Mouse (Mus musculus): ENCODE measurements around the gene Cbx6. TPM values are rescaled to one million over a fixed set of nuclear protein-coding genes. Genes with fewer than 3 reads are reported as not detected.

The Cbx6 gene
- polyA plus RNA-seq, 1 experiment, result 295 TPM

DNA sequence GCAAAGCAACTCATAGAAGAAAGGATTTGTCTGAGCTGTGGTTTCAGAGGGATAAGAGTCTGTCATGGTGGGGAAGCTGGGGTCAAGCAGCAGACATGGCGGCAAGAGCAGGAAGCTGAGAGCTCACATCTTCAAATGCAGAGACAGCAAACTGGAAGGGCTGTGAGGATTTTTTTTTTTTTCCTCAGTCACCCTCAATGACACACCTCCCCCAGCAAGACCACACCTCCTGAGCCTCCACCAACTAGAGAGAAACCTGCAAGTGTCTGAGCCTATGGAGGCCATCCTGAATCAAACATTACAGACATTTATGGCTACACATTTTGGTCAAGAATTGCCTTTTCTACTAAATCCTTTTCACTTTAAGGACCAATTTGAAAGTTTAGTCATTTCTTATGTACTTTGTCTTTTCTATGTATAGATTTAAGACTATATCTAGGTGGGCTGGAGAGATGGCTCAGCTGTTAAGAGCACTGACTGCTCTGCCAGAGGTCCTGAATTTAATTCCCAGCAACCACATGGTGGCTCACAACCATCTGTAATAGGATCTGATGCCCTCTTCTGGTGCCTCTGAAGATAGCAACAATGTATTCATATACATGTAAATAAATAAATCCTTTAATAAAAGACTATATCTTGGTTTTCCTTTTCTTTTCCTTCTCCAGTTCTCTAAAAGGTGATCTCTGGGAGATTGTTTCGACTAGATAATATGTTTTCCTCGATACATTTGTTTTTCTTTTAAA is 32.9 kb upstream of the Cbx6 start:
- TF ChIP-seq CTCF (IDR thresholded peaks at IDR 0.05; ENCODE audit: extremely low read depth, insufficient read depth, low read length) (no peak), POLR2A (IDR thresholded peaks at IDR 0.05; ENCODE audit: extremely low read depth, insufficient read depth, low read length) (no peak)
- H3K27ac ChIP-seq (ENCODE audit: insufficient read depth, low read length), result no peak overlapping the region

DNA sequence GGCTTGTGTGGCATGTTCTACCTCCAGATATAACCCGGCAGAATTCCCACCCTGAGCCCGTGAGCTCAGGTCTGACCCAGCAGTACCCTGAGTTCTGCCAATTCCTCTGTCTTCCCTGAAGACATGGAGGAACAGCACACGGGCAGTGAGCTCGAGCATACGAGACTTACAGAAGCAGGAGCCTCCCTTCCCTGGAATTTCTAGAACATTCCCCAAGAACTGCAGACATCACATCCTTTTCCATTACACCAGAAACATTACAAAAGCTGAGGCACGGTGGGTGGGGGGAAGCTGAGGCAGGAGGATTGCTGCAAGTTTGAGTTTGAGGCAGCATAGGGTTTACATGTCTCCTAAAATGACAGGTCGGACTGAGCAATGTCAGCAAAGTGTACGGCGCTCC is 25.3 kb upstream of the Cbx6 start:
- Histone ChIP-seq H3K4me3 (ENCODE audit: insufficient read depth, low read length) (no peak overlapping the region), H3K4me1 (ENCODE audit: control insufficient read depth, insufficient read depth, low read length) (no peaks in the 10 kb centered on the region), H3K27ac (ENCODE audit: insufficient read depth, low read length) (no peak overlapping the region)
- TF ChIP-seq POLR2A (IDR thresholded peaks at IDR 0.05; ENCODE audit: extremely low read depth, insufficient read depth, low read length) (no peak), CTCF (IDR thresholded peaks at IDR 0.05; ENCODE audit: extremely low read depth, insufficient read depth, low read length) (no peak)

More for the DNA sequence above, 32.9 kb upstream of the Cbx6 start:
- no peaks in the 10 kb centered on the region for H3K4me1 ChIP-seq (ENCODE audit: control insufficient read depth, insufficient read depth, low read length)
- H3K4me3 ChIP-seq (ENCODE audit: insufficient read depth, low read length), result no peak overlapping the region

DNA sequence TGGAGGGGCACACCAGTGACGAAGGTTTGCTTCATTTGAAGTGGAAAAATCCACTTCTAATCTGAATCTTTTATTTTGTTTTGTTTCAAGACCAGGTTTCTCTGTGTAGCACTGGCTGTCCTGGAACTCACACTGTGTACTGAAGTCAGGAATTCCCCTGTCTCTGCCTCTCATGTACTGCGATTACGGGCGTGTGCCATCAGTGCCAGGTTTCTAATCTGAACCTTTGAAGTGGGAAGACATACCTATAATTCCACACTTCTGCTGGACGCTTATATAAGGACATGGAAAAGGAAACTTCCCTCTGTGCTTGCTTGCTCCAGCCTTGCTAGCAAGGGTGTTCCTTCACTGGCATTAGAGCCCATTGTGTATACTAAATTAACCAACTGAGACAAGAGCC is 24.5 kb upstream of the Cbx6 start:
- no peak for TF ChIP-seq POLR2A (IDR thresholded peaks at IDR 0.05; ENCODE audit: extremely low read depth, insufficient read depth, low read length)
- TF ChIP-seq CTCF (IDR thresholded peaks at IDR 0.05; ENCODE audit: extremely low read depth, insufficient read depth, low read length), result no peak
- H3K27ac ChIP-seq (ENCODE audit: insufficient read depth, low read length), result no peak overlapping the region
- no peaks in the 10 kb centered on the region for H3K4me1 ChIP-seq (ENCODE audit: control insufficient read depth, insufficient read depth, low read length)

DNA sequence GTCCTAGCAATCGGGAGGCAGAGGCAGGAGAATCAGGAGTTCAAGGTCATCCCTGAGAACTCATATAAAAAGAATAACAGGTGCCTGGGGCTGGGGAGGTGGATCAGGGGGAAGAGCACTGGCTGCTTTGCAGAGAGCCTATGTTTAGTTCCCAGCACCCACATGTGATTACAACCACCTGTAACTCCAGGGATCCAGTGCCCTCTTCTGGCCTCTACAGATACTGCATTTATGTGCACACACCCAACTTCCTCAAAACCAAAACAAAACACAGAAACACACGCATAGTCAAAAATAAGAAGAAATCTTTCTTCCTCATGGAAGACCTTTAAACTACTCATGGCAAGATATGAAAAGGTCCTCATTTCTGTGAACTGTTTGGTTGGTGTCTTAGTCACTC is 15.7 kb upstream of the Cbx6 start:
- TF ChIP-seq CTCF (IDR thresholded peaks at IDR 0.05; ENCODE audit: extremely low read depth, insufficient read depth, low read length) (no peak), POLR2A (IDR thresholded peaks at IDR 0.05; ENCODE audit: extremely low read depth, insufficient read depth, low read length) (no peak)
- Histone ChIP-seq H3K27ac (ENCODE audit: insufficient read depth, low read length) (no peak overlapping the region), H3K4me1 (ENCODE audit: control insufficient read depth, insufficient read depth, low read length) (peaks cover 2% of the 10 kb centered on the region; the same call in 1 of the 2 replicates), H3K4me3 (ENCODE audit: insufficient read depth, low read length) (no peak overlapping the region)

More for the DNA sequence above, 24.5 kb upstream of the Cbx6 start:
- H3K4me3 ChIP-seq (ENCODE audit: insufficient read depth, low read length), result no peak overlapping the region

DNA sequence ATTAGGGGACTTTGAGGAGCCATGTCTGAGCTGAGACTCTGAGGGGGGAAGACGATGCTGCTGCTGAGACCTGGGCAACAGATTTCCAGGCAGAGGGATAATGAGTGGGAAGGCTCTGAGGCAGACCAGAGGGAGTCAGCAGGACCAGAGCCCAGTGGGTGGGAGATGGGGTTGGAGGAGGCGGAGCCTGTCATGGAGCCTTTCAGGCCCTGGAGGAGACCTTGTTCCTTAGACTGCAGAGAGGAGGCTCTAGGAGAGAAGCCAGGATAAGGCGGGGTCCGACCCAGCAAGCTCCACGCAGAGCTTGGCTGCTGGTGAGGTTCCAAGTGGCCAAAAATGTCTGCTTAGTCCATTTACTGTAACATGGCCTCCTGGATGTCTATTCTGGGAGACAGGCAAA is 12.6 kb upstream of the Cbx6 start:
- TF ChIP-seq CTCF (IDR thresholded peaks at IDR 0.05; ENCODE audit: extremely low read depth, insufficient read depth, low read length) (no peak), POLR2A (IDR thresholded peaks at IDR 0.05; ENCODE audit: extremely low read depth, insufficient read depth, low read length) (no peak)
- Histone ChIP-seq H3K4me3 (ENCODE audit: insufficient read depth, low read length) (no peak overlapping the region), H3K27ac (ENCODE audit: insufficient read depth, low read length) (no peak overlapping the region), H3K4me1 (ENCODE audit: control insufficient read depth, insufficient read depth, low read length) (peaks cover 4% of the 10 kb centered on the region; the same call in 1 of the 2 replicates)

DNA sequence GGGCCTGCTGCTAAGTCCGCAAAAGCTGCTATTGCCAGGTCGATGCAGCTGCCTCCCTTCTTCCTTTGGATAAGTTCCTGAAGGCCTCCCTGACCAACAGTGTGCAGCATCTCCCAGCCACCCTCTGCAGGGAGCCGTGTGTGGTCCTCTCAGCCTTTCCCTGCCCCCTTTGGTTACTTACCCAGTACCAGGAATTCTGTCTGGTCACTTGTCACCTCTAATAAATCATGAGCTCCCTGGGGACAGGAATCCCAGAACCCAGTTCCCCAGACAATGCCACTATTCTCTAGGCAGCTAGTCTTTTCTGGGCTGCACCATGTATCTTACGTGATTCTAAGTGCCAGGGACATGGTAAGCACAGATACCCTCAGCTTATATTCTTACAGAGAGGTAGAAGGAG is 11.5 kb upstream of the Cbx6 start:
- TF ChIP-seq CTCF (IDR thresholded peaks at IDR 0.05; ENCODE audit: extremely low read depth, insufficient read depth, low read length), result no peak
- TF ChIP-seq POLR2A (IDR thresholded peaks at IDR 0.05; ENCODE audit: extremely low read depth, insufficient read depth, low read length), result no peak
- peaks cover 4% of the 10 kb centered on the region; the same call in 1 of the 2 replicates for H3K4me1 ChIP-seq (ENCODE audit: control insufficient read depth, insufficient read depth, low read length)
- no peak overlapping the region for H3K4me3 ChIP-seq (ENCODE audit: insufficient read depth, low read length)
- no peak overlapping the region for H3K27ac ChIP-seq (ENCODE audit: insufficient read depth, low read length)

DNA sequence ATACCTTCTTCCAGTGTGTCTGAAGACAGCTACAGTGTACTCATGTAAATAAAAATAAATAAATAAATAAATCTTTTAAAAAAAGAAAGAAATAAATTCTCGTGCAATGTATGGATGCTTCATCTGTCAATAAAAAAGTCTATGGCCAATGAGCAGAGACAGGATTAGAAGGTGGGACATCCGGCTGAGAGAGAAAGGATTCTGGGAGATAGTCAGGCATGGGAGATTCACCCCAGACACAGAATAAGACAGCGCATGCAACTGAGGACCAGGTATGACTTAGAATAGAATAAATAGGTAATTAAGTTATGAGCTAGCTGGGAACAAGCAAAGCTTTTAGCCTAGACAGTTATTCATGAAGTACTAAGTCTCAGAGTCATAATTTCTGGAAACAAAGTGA is 8.5 kb upstream of the Cbx6 start:
- Histone ChIP-seq H3K27ac (ENCODE audit: insufficient read depth, low read length) (no peak overlapping the region), H3K4me3 (ENCODE audit: insufficient read depth, low read length) (no peak overlapping the region), H3K4me1 (ENCODE audit: control insufficient read depth, insufficient read depth, low read length) (peaks cover 4% of the 10 kb centered on the region; the same call in 1 of the 2 replicates)
- TF ChIP-seq POLR2A (IDR thresholded peaks at IDR 0.05; ENCODE audit: extremely low read depth, insufficient read depth, low read length) (no peak), CTCF (IDR thresholded peaks at IDR 0.05; ENCODE audit: extremely low read depth, insufficient read depth, low read length) (no peak)

DNA sequence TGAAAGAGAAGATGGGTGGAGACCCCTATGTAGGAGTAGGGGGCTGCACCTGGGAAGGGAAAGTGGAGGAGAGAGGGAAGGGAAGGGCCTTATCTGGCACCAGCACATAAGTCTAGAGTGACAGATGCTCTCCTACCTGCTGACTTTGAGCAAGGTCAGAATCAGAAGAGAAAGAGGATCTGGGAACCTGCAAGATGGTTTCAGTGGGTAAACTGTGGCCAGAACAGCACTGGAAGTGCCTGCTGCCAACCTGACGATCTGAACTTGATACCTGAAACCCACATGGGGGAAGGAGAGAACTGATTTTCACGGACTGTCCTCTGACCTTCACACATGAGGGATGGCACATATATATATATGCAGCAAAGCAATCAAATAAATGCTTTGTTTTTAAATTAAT is 5.8 kb upstream of the Cbx6 start:
- no peak overlapping the region for H3K27ac ChIP-seq (ENCODE audit: insufficient read depth, low read length)

DNA sequence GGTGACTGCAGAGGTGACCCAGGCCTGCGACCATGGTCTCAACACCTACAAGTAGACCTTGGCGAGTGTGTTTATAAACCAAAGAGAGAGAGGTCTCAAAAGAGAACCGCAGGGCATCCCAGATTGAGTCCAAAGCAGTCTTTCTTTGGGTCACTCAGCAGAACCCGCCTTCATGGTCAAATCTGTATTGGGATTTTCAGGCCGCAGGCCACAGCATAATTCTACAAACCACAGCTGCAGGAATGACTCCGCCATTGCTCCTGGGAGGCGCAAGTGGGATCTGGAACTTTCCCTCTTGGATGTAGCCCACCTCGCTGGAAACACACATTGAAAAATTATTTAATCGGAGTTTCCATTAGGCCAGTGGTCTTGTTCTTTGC is 383 bp upstream of the Cbx6 start:
- no peak for TF ChIP-seq POLR2A (IDR thresholded peaks at IDR 0.05; ENCODE audit: extremely low read depth, insufficient read depth, low read length)
- no peak for TF ChIP-seq CTCF (IDR thresholded peaks at IDR 0.05; ENCODE audit: extremely low read depth, insufficient read depth, low read length)
- Histone ChIP-seq H3K4me3 (ENCODE audit: insufficient read depth, low read length) (no peak overlapping the region; the same call in 1 of the 2 replicates), H3K27ac (ENCODE audit: insufficient read depth, low read length) (peak overlapping the region; percentile 89), H3K4me1 (ENCODE audit: control insufficient read depth, insufficient read depth, low read length) (peaks cover 9% of the 10 kb centered on the region; the same call in 1 of the 2 replicates)

More for the DNA sequence above, 5.8 kb upstream of the Cbx6 start:
- Histone ChIP-seq H3K4me3 (ENCODE audit: insufficient read depth, low read length) (no peak overlapping the region), H3K4me1 (ENCODE audit: control insufficient read depth, insufficient read depth, low read length) (peaks cover 7% of the 10 kb centered on the region)
- TF ChIP-seq CTCF (IDR thresholded peaks at IDR 0.05; ENCODE audit: extremely low read depth, insufficient read depth, low read length), result no peak
- no peak for TF ChIP-seq POLR2A (IDR thresholded peaks at IDR 0.05; ENCODE audit: extremely low read depth, insufficient read depth, low read length)
